Mouse (Mus musculus) testis, postnatal 10 days (tissue): Measurements from ENCODE around the gene Dclre1c.
"Not testable (repeated sequence)": the region's sequence is repeated elsewhere in the genome, so short reads cannot be mapped to it uniquely, and the experiment has no call there.

Source experiments
- DNase-seq: peaks from one replicate; pipeline ENCODE4 v3.0.0; 2021; ENCODE audit warnings: low spot score

Gene Dclre1c

DNA sequence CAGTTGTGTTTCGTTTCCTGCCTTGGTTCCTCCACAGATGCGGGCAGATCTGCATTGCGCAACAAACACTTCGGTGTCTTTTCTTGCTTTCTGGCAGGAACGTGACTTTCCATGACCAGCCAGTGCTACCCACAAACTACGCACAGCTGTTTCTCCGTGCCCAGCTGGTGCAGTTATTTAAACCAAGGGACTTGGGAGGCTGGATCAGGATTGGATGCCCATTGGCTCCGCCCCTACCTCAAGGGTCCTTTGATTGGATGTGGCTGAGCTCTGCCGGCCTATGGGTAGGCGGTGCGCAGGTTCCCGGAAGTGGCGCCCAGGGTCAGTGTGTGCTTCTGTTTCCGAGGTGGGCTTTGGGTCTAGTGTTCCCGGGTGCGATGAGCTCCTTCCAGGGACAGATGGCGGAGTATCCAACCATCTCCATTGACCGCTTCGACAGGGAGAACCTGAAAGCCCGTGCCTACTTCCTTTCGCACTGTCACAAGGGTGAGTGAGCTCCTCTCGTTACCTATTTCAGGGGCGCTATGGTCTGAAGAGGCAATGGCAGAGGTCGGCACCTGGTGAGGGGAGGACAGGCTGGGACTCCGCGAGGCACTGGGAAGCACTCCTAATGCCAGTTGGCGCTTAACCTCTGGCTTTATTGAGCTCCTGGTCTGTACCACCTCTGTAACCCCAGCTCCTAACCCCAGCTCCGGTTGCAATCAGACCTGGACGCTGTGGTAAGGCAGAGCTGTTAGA lies at the start of gene Dclre1c:
TSS of gene Dclre1c (plus strand) at position 291 of the 738 bp plus-strand sequence.
- DNase-seq: peak; percentile 90

DNA sequence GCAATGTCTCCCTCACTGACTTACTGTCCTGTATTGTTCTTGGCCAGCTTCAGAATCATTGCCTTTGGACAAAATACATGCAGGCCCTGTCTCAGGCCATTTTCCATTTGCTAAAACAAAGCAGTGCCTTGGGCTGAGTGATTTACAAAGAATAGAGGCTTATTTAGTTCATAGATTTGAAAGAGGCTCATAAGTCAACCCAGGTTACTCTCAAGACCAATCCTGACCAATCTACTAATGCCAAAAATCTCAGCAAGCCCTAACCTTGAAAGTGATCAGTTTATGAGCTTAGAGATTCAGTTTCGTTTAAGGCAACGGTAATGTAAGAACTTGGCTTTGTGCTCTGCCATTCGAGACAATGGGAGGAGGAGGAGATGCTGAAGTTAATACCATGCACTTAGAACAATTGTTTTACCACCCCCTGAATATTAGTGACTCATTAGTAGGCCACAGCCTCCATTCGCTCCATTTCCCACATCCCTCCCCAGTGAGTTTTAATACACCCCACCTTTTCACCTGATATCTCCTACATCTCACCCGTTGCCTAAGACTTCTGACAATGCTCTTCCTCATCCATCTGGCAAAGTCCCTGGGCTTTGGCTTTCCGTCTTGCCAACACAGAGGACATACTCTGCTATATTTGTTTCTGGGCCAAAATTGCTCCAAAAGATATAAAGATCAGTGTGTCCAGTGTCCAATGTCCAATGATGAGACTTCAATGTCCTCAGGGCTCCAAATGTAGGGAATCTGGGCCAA lies 36.6 kb upstream of the Dclre1c start:
- DNase-seq: no peak

DNA sequence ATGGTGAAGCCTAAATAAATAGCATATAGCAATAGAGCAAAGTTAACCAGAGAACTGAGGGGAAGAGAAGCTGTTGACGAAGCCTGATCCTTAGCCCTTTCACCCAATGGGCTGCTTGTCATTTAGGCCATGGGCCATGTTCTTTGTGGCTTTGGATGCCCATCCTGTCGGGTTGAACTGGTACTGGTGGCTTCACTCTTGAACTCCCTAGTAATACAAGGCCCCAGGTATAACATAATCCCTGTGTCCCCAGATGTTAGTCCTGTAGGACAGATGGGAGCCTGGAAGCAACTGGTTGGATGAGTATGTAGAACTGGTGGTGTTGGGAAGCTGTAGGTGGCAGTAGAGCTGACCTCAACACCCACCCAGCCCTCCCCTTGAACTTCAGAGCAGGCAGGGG lies 32.0 kb upstream of the Dclre1c start:
- DNase-seq: no peak

DNA sequence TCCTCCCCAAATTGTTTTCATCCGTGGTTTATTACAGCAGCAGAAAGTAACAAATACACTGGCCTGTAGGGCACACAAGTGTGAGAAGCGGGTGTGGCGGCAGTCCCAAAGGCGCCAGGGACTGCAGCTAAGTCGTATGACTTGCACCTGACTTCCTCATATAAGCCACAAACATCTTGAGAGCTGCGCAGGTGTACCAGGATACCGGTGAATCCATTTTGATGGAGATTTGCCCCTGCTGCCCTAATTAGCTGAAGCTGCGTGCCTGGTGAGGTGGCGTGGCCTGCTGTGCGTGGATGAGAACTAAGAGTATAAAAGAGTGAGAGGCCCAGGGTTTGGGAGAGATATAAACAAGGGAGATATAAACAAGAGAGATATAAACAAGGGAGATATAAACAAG lies 26.8 kb upstream of the Dclre1c start, which contains the start of gene Olah:
TSS of gene Olah (minus strand) at position 101 of the 400 bp plus-strand sequence.
- DNase-seq: not testable (repeated sequence)

DNA sequence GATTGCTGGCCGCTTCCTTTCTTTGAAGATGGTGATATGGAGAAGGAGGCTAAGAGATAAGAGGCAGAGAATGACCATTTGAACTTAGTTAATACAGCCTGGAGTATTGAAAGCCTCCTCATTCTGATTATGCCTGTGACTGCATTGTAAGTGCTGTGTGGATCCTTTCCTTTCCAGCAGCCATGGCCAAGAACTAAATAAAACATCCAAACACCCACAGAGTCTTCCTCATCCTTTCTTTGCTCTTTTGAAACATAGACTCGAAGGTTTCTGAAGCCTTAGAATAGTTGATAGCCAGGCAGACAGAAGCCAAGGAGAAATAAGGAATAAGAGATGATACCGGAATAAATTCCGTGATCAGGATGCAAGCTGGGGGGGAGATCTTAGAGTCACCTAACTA lies 17.9 kb upstream of the Dclre1c start:
- no peak for DNase-seq

DNA sequence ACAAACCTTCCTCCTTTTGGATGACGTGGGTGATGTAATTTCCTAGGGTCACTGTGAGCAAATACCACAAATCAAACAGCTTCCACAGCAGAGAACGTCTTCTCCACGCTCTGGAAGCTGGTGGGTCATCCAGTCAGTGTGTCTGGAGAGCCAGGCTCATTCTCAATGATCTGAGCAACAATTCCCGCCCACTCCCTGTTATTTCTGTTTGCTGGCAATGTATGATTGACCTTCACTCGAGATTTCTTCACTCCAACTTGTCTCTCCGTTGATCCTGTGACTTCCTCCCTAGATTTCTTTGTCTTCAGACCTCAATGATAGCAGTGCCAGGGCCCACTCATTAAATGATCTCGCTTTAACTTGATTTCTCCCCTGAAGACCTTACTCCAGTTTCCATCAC lies 16.2 kb upstream of the Dclre1c start:
- no peak for DNase-seq

DNA sequence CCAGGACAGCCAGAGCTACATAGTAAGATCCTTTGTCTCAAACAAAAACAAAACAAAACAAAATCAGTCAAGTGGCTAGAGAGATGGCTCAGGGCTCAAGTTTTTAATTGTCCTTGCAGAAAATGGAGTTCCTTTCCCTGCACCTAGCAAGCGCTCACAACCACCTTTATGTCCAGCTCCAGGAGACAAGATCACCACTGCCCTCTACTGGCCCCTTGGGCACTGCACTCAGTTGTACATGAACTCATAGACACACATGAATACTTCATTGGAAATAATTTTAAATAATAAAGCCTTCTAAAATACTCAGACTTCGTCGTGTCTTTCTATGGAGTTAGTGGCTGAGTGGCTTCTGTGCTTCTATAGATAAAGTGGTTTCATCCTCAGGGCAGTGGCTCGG lies 9.7 kb upstream of the Dclre1c start:
- peak; percentile 83 for DNase-seq

DNA sequence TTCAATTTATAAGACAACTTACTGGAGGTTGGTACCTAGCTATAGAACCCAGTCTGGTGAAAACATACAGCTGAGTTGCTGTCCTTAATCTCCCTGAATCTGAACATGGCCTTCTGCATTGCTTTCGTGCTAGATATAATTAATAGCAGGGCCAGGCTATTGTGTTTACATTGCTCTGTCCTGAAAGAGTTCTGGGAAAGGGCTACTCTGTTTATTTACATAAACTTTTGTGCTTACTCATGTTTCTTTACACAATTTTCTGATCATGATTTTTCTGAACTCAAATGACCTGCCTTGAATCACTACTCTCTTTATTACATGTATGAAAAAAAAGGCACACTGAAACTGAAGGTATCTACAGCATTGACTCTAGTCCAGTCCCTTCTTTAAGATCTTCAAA lies 8.3 kb upstream of the Dclre1c start:
- no peak for DNase-seq

DNA sequence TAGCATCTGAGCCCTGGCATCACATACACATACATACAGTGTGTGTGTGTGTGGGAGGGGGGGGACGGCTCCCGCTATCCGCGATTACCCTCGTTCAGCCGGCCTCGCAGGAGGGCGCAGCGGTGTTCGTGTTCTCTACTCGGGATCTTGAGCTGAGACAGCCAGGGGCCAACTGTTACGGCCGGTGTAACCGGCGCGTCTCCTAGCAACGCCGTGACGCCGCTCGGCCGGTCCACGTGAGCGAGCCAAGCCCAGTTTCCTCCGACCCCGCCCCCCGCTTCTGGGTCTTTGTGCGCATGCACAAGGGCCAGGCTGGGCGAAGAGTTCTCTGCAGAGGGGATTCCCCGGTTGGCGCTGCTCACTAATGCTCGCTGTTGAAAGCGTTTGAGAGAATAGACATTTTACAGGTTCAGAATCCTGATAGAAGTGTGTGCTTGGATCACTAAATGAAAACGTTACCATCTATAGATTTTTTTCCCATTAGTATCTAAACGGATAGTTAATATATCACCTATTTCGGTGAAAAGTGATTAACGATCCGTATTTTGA lies 5.0 kb upstream of the Dclre1c start:
- peak; percentile 98 for DNase-seq

DNA sequence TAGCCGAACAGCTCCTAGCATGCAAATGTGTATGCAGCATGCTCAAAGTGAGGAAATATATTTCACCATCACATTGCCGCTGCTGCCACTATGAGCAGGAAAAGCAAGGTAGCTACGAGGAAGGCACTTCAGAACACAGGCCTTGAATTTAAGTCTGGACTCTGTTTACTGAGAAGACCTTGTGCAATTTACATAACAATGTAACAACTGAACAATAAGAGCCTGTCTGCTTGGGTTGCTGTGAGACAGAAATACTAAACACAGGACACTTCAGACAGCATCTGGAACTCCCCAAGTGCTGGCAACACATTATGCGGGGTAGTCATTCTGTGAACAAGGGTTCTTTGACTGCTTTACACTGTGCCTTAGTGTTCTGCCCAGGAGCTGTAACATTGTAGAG lies 3.8 kb upstream of the Dclre1c start:
- no peak for DNase-seq

DNA sequence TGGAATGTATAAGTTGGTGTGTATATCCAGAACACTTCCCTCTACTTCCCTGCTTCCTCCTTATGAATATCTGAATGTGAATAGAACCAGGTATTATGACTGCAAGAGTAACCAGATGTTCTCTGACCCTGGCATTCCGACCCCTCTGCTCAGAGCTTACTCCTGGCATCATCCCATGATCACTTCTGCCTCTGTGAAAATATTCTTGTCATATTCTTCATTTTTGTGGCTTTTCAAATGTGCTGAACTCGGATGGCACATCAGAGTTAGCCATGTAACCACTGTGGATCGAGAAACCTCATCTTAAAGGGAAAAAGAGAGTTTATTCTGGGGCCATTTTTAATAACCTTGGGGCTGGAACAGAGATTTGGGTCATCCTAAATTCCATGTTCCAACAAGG lies 1.4 kb upstream of the Dclre1c start, which contains the start of gene Meig1:
TSS of gene Meig1 (minus strand) at position 101 of the 400 bp plus-strand sequence.
- DNase-seq: peak; percentile 1

DNA sequence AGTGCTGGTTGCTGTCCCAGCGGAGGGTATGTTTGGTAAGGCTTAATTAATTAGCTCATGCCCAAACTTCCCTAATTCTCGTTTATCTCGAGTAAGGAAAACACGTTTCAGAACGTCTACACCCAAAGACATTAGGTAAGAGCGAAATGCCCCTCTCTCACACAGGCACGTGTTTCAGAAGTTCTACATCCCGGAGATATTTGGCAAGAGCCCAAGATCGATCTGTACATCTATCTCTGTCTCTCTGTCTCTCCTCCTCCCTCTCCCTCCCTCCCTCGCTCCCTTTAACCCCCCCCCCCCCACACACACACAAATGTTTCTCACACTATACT lies 614 bp downstream of the Dclre1c start:
- DNase-seq: no peak

DNA sequence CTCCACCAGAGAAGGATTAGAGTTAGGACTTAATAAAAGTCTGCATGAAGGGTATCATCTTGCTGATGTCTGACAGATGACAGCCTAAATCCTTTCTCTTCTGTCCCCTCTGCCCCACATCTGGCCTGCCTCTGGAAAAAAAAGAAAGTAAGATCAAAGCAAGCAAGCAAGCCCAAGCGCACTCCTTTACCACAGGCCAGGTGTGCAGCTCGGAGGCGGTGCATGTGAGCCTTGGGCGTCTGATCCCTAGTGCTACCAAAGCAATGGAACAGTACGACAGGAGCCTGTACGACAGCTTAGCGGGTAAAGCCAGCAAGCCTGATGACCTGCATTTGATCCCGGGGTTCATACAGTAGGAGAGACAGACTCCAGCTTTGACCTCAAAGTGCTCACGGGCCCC lies 7.0 kb downstream of the Dclre1c start:
- no peak for DNase-seq

DNA sequence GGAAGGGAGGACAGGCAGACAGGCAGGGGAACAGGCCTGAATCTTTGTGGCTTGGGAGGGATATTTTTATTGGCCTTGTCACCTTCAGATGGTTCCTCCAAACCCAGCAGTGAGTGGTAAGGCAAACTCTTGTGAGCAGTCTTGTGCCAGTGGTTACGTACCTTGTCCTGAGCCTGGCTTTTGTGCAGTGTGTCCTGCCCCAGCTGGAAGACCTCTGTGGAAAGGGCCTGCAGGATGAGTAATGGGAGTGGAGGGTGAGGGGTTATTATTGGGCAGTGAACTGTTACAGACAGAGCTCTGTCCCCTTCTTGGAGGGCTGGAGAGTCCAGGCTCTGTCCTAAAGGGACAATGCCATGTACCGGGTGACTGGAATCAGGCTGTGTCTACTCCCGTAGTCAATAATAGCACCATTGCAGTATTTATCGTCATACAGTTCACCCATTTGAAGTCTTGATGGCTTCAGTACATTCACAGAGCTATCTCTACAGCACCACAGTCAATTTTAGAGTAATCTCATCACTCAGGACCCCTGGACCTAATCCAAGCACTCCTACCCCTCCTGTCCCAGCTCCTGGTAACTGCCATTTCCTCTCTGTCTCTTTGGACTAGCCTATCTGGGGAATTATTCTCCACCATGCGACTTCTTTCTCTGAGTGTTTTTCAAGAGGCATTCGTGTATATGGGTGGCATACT lies 11.6 kb downstream of the Dclre1c start:
- DNase-seq: no peak

DNA sequence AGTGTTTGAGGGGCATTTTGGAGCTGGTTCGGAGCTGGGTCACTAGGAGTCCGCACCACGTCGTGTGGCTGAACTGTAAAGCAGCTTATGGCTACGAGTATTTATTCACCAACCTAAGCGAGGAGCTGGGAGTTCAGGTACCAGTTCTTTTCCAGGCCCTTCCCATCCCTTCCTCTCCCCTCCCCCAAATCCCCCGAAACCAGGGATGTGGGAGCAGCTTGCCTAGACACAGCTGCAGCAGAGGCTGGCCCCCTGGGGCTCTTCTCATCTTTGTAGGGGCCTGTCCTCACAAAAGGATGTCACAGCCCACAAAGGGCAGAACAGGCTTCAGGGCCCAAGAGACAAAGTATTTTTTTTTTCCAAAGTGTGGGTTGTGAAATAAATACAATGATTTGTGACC lies 14.0 kb downstream of the Dclre1c start:
- no peak for DNase-seq

DNA sequence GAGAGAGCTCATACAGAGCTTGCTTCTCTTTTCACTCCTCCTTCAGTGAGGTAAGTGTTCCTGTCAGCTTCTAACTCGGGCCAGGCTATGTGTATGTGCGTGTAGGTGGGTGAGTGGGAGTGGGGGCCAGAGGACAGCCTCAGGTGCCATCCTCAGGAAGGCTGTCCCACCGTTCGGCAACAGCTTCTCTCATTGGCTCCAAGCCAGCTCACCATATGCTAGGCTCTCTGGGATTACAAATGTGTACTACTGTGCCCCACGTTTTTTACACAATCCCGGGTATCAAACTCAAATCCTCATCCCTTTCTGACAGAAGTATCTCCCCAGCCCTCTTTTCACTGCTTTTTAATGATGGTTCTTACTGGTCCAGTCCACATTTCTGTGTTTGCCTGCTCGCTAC lies 20.3 kb downstream of the Dclre1c start:
- no peak for DNase-seq

DNA sequence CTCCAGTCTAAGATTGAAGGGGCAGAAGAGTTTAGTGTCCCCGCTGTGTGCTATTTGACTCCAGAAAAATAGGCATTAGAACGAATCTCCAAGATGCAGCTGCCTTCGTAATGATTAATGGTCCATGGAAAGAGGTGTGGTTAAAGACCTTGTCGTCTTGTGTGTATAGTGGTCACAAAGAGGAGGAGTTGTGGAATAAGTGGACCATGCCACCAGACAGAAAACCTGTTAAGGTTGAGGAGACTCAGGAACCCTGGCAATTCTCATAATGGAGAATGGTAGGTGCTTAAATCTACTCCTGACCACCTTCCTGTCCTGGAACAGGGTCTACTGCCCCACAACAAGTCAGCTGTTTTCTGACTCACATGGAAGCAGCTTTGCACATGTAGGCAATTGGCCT lies 22.1 kb downstream of the Dclre1c start:
- no peak for DNase-seq

DNA sequence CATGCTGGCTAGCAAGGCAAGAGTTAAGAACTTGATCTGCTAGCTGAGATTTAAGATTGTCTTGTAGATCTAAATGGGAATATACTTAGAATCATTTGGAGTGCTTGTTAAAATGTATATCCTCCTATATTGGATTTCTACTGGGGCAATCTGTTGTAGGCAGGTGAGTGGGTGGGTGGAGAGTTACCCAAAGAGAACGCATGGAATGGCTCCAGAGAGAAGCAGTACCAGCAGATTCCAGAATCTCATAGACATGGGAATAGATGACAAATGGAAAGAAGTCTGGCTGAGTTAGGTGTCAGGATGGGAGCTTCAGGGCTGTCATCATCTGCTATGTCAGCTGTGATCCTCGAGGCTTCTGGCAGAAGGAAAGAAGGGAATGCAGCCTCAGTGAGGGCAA lies 25.5 kb downstream of the Dclre1c start:
- DNase-seq: no peak

DNA sequence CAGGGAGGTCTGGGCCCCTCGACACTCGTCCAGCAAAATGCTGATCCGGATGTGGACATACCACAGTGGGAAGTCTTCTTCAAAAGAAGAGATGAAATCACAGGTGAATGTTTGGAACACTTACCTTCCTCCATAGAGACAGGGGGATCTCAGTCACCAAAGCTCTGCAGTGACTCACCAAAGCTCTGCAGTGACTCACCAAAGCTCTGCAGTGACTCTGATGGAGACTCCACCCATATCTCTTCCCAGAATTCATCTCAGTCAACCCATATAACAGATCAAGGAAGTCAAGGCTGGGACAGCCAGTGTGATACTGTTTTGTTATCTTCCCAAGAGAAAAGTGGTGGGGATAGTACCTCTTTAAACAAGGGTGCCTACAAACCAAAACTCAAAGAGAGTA lies 29.2 kb downstream of the Dclre1c start:
- DNase-seq: no peak

DNA sequence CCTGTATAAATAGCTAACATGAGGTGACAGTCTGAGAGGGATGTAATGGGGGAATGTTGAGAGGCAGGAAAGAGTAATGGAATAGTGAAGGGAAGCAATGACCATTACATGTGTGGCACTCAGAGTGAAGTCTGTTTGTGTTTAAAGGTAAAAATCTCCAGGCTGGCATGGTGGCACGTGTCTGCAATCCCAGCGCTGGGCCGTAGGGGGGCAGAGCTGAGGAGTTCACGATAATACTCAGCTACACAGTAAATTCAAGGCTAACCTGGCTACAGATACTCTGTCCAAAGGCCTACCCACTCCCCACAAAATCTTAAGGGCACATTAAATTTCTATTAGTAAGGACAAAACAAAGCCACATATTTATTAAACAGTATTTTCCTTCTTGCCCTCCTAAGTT lies 32.7 kb downstream of the Dclre1c start:
- DNase-seq: no peak

DNA sequence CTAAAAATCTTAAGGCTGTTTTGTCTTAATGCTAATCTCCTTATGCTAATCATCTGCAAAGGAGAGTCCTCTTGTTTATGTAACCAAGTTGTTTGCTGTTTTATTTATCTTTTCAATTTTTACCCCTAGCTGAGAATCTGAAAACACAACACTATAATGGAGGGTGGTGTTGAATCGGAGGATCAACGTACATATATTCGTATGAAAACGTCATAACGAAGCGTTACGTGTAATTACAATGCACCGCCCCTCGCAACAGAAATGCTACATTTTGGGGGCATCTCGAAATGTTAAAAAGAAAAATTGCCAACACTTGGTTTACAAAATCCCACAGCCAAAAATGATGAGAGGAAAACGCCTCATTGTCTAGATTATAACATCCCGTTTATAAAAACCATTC lies 50.0 kb downstream of the Dclre1c start:
- DNase-seq: no peak

DNA sequence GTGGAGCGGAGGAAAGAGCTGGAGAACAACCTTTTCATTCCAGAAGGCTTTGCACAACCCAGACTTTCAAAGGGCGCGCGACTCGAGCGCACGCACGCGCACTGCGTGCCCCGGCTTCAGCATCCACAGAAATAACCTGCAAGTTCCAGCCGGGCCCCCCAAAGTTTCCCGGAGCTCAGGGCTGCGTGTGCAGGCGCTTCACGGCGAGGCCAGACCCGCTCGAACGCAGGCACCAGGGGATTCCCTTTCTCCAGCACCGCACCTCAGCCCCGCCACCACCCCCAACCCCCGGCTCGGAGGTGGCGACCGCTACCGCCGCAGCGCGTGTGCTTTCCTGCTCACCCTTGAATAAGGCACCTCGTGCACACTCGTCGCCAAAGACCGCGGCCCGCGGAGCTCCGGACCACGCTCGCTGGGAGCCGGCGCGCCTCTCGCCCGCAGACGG lies 50.5 kb downstream of the Dclre1c start:
- peak; percentile 73 for DNase-seq

DNA sequence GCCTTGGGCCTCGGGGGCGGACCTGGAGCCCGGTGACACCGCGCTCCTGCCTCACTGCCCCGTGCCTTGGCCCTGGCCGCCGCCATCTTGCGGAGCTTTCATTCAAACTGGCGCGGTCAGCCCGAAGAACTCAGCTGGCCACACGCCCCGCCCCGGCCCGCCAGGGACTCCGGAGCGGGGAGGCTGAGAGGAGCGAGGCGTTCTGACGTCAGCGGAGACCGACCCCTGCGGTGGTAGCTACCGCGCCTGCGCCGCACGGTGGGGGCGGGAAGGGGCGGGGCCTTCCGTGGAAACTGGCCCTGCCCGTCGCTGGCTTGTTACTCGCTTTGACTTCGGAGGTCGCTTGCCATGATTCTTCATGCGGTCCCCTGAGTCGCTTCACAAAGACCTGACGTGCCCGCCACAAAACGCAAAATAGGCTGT lies 50.9 kb downstream of the Dclre1c start, which contains the start of gene Suv39h2:
TSS of gene Suv39h2 (minus strand) at position 171 of the 423 bp plus-strand sequence.
- DNase-seq: peak; percentile 99
